Mouse (Mus musculus): ENCODE data around the gene Acbd3.

Gene Acbd3

DNA sequence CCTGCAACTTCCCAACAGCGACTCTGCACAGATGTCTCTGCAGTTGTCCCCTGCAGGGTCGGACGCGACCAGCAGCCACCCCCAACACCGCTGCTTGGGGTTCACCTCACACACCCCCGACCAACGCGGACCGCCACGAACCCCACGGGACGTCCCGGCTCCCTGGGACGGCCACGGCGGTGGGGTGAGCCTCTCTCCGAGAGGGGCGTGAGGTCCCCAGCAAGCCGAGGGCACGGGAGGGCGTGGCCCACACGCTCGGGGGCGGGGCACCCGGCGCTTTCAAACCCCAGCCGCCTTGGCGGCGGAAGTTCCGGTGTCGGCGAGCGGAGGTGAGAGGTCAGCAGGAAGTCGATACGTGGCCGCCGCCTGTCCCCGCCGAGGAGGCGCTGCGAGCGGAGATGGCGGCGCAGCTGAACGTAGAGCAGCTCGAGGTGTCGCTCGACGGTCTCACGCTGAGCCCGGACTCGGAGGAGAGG, at the start of gene Acbd3:
Gene Acbd3 (plus strand): TSS at position 340 of the 476 bp plus-strand sequence.
- peak; percentile 91 for DNase-seq (ENCODE audit: low read depth)

DNA sequence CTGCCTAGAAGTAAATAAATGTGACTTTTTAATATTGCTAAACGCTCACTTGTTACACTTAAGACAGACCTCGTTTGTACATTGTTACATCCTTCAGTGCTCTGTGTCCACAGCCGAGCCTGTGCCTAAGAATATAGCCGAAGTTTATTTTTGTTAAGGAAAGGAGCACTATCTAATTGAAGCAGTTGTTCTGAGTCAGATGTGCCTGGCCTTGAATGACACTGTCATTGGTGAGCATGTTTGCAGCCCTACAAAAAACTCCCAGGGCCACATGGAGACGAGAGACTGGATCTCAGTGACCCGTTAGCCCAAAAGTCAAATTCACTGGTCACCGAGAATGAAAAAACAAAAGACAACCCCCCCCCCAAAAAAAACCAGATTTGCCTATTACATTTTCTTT, 34.6 kb upstream of the Acbd3 start:
- no peak for DNase-seq (ENCODE audit: low read depth)

DNA sequence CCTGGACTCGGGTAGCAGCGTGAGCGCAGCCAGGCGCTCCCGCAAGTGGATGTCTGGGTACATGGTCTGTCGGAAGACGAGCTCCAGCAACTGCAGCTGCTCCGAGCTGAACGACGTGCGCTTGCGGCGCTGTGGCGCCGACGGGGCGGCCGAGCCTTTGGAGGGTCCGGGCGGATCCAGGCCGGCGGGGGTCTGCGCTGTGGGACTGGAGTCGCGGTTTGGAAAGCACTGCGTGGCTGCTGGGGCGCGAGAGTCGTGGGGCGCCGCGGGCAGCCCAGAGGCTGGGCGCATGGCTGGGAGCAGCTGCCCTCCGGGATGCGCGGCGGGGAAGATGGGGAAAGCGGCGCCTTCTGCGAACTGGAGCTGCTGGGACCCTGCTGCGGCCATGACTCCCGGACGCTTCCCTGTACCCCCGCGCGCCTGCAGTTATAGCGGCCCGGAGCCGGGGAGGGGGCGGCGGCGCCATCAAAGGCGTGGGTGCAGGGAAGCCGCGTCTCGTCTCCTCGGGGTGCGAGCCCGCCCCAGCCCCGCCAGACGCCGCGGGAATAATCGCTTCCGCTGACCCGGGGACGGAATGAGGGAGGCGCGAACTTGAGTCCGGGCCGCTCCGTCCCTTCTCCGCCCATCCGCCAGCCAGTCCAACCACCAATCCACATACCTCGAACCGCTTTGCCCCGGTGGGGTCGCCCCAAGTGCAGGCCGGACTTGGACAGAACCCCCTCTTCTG, 29.1 kb upstream of the Acbd3 start, which contains the start of gene Mixl1:
Gene Mixl1 (minus strand): TSS at position 409 of the 727 bp plus-strand sequence.
- no peak for DNase-seq (ENCODE audit: low read depth)

DNA sequence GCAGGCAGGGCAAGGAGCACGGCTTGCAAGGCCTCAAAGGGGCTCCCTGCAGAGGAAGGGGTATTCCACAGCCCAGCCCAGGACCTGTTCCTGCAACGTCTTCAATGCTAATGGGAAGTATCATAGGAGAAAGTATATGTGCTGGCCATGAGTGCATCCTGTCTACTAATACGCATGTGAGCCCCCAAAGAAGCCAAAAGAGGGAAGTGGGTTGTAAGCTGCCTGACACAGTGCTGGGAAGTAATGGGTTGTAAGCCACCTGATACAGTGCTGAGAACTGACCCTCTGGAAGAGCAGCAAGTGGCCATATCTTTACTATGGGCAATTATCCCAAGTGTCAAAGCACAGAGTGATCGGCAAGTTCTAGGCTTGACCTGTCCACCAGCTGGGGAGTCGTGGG, 27.8 kb upstream of the Acbd3 start:
- no peak for DNase-seq (ENCODE audit: low read depth)

DNA sequence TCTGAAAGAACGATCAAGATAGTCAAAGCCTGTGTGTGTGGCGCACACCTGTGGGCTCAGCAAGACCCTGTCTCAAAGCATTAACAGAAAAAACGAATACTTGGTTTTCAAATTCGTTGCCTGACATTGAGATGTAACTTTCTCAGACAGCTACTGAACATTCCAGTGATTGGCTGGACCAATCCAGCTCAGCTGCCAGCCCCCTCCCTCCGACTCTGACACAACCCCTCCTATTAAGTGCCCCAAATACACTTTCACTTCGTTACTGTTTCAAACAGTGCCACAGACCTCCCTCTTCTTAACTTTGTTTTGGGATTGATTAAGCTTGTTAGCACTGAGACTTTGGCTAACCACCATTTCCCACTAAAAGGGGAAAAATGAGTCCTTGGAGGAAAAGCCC, 22.4 kb upstream of the Acbd3 start:
- DNase-seq (ENCODE audit: low read depth) = no peak

DNA sequence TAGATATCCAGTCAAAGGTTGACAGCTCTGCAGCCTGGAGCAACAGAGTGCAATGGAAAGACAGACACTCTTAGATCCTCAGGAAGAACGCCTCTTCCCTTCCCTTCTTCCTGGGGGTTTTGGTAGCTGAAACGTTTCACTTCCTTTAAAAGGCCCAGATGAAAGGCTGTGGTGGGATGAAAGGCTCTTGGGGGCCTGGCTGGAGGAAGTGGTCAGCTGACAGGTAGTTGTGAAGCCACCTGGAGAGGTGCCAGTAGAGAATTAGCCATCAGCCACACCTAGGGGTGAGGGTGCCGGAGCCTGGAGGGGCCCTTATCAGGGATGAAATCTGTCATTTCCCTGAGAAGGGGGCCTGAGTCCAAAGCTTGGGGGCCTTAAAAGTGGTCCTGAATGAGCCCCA, 18.5 kb upstream of the Acbd3 start:
- DNase-seq (ENCODE audit: low read depth) = no peak

DNA sequence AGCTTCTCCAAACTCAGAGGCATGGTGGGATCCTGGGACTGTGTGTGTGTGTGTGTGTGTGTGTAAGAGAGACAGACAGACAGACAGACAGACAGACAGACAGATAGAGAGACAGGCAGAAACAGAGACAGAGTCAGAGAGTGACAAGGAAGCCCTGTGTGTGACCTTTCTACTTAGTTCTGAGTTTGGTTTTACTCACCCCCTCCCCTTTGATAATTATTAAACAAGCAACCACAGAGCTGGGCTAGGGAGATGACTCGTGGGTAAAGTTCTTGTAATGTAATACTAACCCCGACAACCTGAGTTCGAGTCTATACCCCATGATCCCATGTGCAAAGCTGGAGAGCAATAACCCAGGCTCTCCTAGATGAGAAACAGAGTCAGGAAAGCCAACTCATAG, 18.0 kb upstream of the Acbd3 start:
- no peak for DNase-seq (ENCODE audit: low read depth)

DNA sequence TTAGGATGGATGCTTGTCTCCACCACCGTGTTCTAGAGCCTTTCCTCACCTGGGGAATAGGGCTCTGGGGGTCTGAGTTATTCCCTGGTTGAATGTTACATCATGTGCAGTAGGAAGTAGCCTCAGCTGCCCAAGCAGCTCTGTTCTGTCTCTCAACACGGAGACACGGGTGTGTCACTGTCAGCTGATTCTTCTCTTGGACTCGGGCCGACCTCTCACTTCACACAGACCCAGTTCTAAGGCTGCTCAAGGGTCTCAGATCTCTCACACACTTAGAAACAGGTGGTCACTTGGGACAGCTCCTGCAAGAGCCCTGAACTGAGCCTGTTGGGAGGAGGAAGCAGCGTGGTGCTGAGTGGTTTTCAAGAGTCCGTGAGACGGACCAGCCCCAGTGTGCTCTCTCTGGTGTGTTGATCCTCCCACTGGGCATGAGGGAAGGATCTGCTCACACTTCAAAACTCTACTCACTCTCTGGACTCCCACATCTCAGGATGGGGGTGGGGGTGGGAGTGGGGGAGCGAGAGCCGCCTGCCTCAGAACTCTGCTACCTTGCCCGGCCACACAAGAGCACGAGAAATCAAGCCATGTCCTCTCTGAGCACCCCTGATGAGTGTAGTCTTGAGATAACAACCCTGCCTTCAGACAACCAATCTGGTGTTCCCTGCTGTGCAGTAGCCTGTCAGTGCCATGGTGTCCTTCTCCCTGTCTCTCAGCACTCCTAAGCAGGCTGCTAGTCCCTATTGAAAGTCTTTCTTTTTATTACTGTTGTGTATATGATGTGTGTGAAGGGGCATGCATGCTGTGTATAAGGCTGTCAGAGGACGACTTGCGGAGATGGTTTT, 16.7 kb upstream of the Acbd3 start:
- no peak for DNase-seq (ENCODE audit: low read depth)

DNA sequence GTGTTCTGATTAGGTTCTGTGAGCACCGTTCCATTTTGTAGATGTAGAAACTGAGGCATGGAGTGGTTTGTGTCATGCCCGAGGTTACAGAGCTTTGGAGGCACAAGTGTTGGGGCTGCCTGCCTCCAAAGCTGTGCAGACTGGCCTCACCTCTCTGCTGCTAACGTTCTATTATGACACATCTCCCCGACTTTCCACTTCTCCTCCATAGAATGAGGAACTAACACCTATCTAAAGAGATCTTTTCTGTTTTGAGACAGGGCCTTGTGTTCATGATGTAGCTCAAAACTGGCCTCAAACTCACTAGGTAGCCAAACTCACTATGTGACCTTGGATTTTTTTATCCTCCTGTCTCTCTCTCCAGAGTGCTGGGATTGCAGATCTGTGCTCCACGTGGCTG, 7.1 kb upstream of the Acbd3 start:
- no peak for DNase-seq (ENCODE audit: low read depth)

DNA sequence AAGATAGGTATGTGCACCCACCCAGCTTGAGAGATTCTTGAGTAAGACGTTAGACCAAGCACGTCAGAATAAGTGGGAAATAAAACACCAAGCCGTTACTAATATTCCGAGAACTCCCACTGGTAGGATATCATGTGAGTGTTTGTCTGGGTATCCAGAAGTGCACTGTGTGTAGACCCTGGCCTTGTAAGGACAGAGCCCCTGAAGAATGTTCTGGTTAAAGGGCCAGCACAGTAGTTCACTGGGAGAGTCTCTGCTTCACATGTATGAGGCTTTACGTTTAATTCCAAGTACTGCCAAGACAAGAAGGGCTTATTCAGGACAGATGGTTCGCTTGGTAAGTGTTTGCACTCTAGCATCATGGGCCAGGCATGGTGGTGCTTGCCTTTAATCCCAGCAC, 6.4 kb upstream of the Acbd3 start:
- no peak for DNase-seq (ENCODE audit: low read depth)

DNA sequence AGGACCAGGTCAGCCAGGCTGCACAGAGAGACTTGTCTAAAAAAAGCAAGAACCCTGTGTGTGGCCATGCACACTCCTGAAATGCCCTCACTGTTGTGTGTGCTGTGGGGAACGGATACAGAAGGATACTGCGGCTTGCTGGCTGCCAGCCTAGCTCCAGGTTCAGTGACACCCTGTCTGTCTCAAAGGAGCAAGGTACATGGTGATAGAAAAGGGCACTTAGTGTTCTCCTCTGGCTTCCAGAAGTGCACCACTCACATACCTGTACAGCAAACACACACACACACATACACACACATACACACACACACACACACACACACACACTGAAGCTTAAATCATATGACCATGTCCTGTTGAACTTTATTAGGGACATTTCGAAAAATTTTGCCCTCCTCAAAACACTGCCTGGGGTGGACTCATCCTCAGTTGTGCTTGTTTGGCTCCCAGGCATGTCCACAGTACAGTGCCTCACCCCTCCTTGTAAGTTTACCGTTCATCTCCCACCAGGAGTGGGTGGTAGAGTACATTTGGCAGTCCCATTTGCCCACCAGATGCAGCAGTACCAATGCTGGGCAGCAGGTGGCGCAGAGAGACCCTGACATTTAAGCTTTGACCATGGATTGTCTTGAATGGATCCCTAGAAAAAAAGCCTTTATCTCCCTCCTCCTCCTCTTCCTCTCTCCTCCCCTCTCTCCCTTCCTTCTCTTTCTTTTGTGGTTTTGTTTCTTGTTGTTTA, 5.7 kb upstream of the Acbd3 start:
- peak; percentile 90 for DNase-seq (ENCODE audit: low read depth)

DNA sequence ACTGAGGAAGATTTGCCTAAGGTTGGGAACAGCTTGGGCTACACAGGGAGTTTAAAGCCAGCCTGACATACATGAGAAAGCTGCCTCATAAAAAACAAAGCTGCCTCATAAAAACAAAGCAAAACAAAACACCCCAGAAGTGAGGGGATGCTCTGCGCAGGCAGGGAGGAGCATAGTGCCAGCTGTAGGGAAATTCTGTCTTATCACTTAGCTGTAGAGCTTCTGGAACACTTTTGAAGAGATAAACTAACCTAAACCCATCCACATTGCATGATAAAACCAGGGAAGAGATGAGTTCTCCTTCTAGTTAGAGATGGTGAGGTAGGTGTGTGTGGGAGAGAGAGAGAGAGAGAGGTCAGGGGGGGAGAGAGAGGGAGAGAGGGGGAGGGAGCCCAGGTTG, 3.2 kb upstream of the Acbd3 start:
- DNase-seq (ENCODE audit: low read depth) = no peak

DNA sequence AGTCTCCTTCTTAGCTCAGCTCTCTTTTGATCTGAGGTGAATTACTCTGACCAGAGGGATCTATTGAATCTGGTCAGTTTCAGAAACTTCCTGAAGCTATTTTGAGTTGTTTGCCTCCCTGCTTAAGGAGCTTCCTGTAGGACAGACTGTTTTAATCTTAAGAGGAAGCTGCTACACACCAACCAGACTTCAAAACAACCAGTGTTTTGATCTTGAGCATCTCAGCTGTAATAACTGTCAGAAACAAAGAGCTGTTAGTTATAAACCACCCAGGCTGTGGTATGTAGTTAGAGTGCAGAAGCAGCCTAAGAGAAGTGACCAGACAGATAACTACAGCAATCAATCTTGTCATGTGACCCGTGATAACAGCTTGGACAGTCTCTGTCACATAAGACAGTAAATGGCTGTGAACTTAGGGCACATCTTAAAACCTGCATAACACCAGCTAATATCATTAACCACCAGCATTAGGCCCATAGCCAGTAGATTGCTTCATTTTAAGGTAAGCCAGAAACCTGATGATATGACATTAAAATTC, 2.1 kb upstream of the Acbd3 start:
- peak; percentile 60 for DNase-seq (ENCODE audit: low read depth)

DNA sequence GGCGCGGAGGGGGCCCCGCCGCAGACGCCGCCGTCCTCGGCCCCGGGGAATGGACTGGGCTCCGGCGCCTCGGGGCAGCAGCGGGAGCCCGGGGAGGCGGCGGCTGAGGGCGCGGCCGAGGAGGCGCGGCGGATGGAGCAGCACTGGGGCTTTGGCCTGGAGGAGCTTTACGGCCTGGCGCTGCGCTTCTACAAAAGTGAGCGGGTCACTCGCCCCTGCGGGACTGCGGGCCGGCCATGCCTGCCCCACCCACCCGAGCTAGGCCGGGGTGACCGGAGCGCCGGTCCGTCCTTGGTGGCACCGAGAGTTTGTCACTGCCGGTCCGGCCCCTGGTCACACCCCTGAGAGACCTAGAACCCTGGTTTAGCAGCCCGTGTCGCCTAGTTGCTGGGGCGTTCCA, 340 bp downstream of the Acbd3 start:
- DNase-seq (ENCODE audit: low read depth) = no peak

DNA sequence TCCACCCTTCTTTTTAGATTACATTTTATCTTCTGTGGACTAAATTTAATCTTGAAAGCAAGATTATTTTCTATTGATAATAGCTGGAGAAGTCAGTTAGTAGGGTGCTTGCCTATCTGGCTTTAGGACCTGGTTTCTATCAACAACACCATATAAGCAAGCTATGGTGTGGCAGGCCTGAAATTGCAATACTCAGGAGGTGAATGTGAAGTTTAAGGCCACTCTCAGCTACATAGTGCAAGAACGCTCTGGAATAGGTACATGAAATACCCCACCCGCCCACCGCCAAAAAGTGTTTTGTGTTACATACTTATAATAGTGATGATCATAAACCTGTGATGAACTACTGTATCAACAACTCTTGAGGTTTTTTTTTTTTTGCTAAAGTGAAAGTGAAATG, 3.4 kb downstream of the Acbd3 start:
- peak; percentile 22 for DNase-seq (ENCODE audit: low read depth)

DNA sequence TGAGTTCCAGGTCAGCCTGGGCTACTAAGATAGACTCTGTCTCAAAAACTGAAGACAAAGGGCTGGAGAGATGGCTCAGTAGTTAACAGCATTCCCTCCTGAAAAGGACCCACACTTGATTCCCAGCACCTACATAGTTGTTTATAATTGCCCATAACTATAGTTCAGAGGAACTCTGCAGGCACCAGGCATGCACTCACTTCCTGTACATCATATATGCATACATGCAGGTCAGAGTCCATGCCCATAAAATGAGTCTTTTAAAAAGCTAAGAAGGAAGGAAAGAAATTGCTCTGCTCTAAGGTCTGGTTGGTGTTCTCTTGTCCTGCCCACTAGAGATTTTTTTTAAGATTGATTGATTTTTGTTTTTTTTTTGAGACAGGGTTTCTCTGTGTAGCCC, 22.0 kb downstream of the Acbd3 start:
- no peak for DNase-seq (ENCODE audit: low read depth)

DNA sequence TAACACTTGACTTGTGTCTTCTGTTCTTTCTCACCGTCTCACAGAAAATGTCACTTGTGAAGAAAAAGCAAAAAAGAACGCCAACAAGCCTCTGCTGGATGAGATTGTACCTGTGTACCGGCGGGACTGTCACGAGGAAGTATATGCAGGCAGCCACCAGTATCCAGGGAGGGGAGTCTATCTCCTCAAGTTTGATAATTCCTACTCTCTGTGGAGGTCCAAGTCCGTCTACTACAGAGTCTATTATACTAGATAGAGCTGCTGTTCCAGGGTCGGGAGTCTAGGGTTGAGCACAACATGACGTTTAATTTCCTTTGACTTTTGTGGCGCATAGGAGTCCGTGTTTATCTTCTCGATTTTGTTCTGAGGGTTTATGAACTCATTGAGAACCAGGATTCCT, 26.3 kb downstream of the Acbd3 start:
- DNase-seq (ENCODE audit: low read depth) = no peak

DNA sequence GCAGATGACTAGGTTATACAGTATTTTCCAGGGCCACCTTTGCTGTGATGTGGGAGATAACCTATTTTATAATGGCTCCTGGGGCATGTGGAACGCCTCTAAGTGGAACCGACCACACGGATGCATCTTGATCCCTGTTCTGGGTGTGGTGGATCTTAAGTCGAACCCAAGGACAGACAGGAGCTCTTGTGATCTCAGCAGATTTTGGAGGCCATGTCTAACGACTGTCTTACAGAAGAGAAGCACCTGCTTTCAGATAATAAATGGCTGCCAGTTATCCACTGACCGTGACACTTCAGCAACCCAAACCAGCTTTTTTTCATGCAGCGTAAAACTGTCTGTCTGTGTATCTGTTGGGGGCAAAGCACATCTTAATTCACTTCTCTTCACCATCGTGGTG, 28.5 kb downstream of the Acbd3 start:
- DNase-seq (ENCODE audit: low read depth) = no peak

DNA sequence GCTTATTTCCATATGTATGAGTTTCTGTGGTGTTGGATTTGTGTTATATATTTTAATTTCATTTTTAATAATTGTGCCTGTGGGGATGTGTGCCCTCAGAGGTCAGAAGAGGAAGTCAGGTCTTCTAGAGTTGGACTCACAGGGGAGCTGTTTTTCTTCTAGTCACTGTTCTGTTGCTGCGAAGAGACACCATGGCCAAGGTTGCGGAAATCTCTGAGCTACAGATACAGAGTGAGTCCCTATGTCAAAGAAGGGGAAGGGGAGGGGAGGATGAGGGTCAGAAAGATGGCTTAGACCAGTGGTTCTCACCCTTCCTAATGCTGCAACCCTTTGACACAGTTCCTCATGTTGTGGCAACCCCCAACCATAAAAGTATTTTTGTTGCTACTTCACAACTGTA, 30.9 kb downstream of the Acbd3 start:
- no peak for DNase-seq (ENCODE audit: low read depth)

DNA sequence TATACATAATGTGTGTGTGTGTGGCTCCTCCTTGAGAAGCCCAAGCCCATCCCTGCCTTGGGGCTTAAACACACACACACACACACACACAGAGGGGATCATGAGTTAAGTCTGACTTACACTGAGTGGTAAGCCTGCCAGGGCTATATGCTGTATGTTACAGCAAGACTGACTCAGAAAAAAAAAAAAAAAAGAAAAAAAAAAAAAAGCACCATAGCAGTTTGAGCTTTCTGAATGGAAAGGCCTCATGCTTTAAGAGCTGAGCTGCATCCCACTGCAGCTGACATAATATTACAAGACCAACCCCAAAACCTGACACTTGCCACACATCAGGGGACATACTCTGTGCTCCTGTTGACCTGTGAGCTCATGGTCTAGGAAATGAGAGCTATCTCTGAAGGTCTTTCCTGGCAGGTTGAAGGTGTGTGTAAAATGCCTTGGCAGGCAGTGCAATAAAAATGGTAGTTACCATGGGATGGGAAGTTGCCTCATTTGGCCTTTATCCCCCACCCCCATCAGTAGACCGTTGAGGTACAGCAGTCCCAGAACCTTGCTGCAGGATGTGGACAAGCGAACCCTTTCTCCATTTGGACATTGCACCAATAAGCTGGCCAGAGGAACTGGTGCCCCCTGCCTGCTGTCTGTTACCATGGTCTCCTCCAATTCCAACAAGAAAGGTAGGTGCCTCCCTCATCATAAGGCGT, 31.6 kb downstream of the Acbd3 start:
- no peak for DNase-seq (ENCODE audit: low read depth)

DNA sequence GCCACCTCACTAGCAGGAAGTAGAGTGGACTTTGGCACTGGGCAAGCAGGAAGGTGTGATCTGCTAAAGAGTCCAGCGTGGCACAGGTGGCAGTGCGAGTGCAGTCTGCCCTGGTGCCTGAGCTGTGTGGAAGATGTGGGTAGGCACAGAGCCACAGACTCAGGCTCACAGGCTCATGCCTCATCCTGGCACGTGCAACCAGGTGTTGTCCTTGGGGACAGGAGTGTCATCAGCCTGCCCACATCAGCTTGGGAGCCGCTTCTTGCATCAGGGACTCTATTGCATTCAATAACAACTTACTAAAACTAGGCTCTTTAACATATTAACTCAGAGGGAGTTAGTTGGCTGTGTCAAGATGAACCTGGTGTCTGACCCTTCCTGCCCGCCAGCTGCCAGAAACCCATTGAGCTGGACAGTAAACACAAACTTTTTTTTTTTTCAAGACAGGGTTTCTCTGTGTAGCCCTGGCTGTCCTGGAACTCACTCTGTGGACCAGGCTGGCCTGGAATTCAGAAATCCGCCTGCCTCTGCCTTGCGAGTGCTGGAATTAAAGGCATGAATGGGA, 32.2 kb downstream of the Acbd3 start:
- DNase-seq (ENCODE audit: low read depth) = no peak
